Mouse (Mus musculus) spleen, postnatal 36 days (tissue): ENCODE measurements around the gene Gm8005.
"Not testable (repeated sequence)": the region's sequence is repeated elsewhere in the genome, so short reads cannot be mapped to it uniquely, and the experiment has no call there.

ENCODE experiments used
- DNase-seq, 2 experiments: peaks; one replicate each; pipeline ENCODE4 v3.0.0; 2022; ENCODE audit warnings: low spot score in 2 of 2, mixed read lengths in 1 of 2

Gene Gm8005

GRCm38 (mm10) chr14:42439573-42439972 lies at the start of gene Gm8005:
Gene Gm8005, minus strand, starts transcription at chr14:42439673.
- DNase-seq, result not testable (repeated sequence)

GRCm38 (mm10) chr14:42463581-42463980 lies 24.1 kb upstream of the Gm8005 start, which contains the start of gene Gm8011:
Gene Gm8011, plus strand, starts transcription at chr14:42463881.
- DNase-seq, result not testable (repeated sequence)
